Mouse (Mus musculus): ENCODE data around the gene Rmi2. TPM values are rescaled to one million over a fixed set of nuclear protein-coding genes. Genes with fewer than 3 reads are reported as not detected.

Gene Rmi2
- polyA plus RNA-seq (2014; fragmentation: Illumina TruSeq; extraction: RNeasy Lipid Tissue Mini Kit (QIAGEN cat#74804)) = 1.00 TPM

GRCm38 (mm10) chr16:10834911-10835587 is at the start of gene Rmi2:
Gene Rmi2 (plus strand): TSS chr16:10835059.

GRCm38 (mm10) chr16:10785371-10786231 is 49.3 kb upstream of the Rmi2 start, which contains the start of gene Socs1:
Gene Socs1 (minus strand): TSS chr16:10785536.

GRCm38 (mm10) chr16:10788271-10788670 is 46.6 kb upstream of the Rmi2 start, which contains the start of gene Tnp2:
Gene Tnp2 (minus strand): TSS chr16:10788660.

GRCm38 (mm10) chr16:10790702-10791101 is 44.2 kb upstream of the Rmi2 start, which contains the start of gene Prm3:
Gene Prm3 (minus strand): TSS chr16:10790914.

GRCm38 (mm10) chr16:10796034-10796433 is 38.8 kb upstream of the Rmi2 start, which contains the start of gene Prm2:
Gene Prm2 (minus strand): TSS chr16:10796134.

GRCm38 (mm10) chr16:10805789-10806527 is 28.9 kb upstream of the Rmi2 start, which contains the start of gene Prm1:
Gene Prm1 (minus strand): TSS chr16:10805839.

GRCm38 (mm10) chr16:10812865-10813371 is 21.9 kb upstream of the Rmi2 start, which contains the start of gene Gm11172:
Gene Gm11172 (plus strand): TSS chr16:10812915.

Other genes starting within 250 kb of the Rmi2 start
- 0.63 TPM for gene Socs1, start 49.5 kb upstream of the Rmi2 start, polyA plus RNA-seq (2014; fragmentation: Illumina TruSeq; extraction: RNeasy Lipid Tissue Mini Kit (QIAGEN cat#74804))
- gene Tnp2, start 46.4 kb upstream of the Rmi2 start, polyA plus RNA-seq (2014; fragmentation: Illumina TruSeq; extraction: RNeasy Lipid Tissue Mini Kit (QIAGEN cat#74804)) = not detected
- gene Prm3, start 44.1 kb upstream of the Rmi2 start, polyA plus RNA-seq (2014; fragmentation: Illumina TruSeq; extraction: RNeasy Lipid Tissue Mini Kit (QIAGEN cat#74804)) = not detected
- not detected for gene Prm2, start 38.9 kb upstream of the Rmi2 start, polyA plus RNA-seq (2014; fragmentation: Illumina TruSeq; extraction: RNeasy Lipid Tissue Mini Kit (QIAGEN cat#74804))
- not detected for gene Prm1, start 29.2 kb upstream of the Rmi2 start, polyA plus RNA-seq (2014; fragmentation: Illumina TruSeq; extraction: RNeasy Lipid Tissue Mini Kit (QIAGEN cat#74804))
- gene Gm11172, start 22.1 kb upstream of the Rmi2 start, polyA plus RNA-seq (2014; fragmentation: Illumina TruSeq; extraction: RNeasy Lipid Tissue Mini Kit (QIAGEN cat#74804)) = not detected
- 18.6 TPM for gene Snn, start 225.9 kb downstream of the Rmi2 start, polyA plus RNA-seq (2014; fragmentation: Illumina TruSeq; extraction: RNeasy Lipid Tissue Mini Kit (QIAGEN cat#74804))
- gene Litaf, start 231.1 kb downstream of the Rmi2 start, polyA plus RNA-seq (2014; fragmentation: Illumina TruSeq; extraction: RNeasy Lipid Tissue Mini Kit (QIAGEN cat#74804)) = 55.6 TPM

All from ovary, adult 10 weeks (tissue).